Mouse (Mus musculus): ENCODE data around the gene Rft1. TPM values are rescaled to one million over a fixed set of nuclear protein-coding genes. Genes with fewer than 3 reads are reported as not detected.

Rft1 gene
- total RNA-seq, 2 experiments from 2014 or later, result 11.0 to 12.4 TPM

- intact Hi-C loops (cut with DNase I), result loop anchor here (5.0 kb wide), 1 partner anchor 62 kb away; no protein-coding TSS in a partner anchor
- DNase-seq (ENCODE audit: low spot score in 2 of 2), result no peak
Measured at GRCm38 (mm10) chr14:30654691-30655228, 600 bp downstream of the Rft1 start.

DNA sequence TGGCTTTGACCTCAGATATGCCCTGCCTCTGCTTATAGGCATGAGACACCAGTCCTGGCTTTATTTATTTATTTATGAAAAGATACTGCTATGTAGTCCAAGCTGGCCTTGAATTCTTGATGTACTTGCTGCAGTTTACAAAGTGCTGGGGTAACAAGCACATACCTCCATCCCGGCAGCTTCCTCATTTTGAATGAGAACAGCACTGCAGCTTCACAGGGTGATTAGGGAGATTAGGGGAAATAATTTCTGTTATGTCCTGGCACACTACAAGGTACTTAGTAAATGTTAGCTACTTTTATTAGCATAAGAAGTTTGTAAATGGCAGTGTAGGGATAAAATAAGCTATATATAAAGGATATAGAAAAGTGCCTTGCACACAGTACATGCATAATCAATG lies 1.4 kb downstream of the Rft1 start:
- intact Hi-C loops (cut with DNase I), result no loop called here
- DNase-seq (ENCODE audit: low spot score in 2 of 2), result no peak

DNA sequence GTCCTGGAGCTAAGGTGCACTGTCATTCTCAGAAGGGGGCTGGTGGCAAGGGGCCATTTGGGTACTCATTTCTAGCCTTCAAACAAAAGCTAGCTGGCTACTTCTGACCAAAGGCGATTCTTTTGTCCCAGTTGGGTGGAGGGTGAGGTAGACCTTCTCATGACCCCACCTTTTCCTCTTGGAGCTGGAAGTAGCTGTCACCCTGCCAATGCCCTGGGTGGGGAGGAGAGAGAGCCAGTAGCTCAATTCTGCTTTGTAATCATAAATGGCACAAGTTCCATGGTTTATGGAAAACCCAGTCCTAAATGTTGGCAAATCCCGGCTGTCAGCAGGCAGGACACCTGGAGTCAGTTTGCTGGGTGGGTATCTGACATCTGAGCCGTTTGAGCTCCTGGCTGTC lies 11.9 kb downstream of the Rft1 start:
- intact Hi-C loops (cut with DNase I), result no loop called here
- DNase-seq (ENCODE audit: low spot score in 2 of 2), result no peak

DNA sequence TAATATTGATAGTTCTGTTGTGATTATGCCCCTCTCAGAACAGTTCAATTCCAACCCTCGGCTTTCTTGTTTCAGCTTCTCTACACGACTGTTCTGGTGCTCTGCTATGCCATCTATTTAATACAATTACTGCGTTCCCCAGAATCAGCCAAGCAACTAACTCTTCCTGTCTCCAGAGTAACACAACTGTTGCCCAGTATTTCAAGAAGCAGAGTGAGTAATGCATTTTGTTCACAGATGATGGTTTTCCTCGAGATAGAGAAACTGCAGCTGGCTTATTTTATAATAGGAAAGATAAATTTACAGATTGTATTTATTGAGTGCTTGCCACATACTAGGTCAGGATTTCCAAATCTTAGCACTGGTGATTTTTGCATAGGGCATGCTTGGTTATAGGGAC lies 12.4 kb downstream of the Rft1 start:
- intact Hi-C loops (cut with DNase I), result no loop called here

GRCm38 (mm10) chr14:30670161-30670560 lies 16.0 kb downstream of the Rft1 start:
- intact Hi-C loops (cut with DNase I), result no loop called here
- DNase-seq (ENCODE audit: low spot score in 2 of 2), result no peak

More for the DNA sequence above, 12.4 kb downstream of the Rft1 start:
- DNase-seq (ENCODE audit: low spot score in 2 of 2), result peak in 1 of 2 experiments; percentile 54

GRCm38 (mm10) chr14:30671095-30671985 lies 17.2 kb downstream of the Rft1 start:
- DNase-seq (ENCODE audit: low spot score in 2 of 2), result peak in 1 of 2 experiments; percentile 36
- intact Hi-C loops (cut with DNase I), result no loop called here

DNA sequence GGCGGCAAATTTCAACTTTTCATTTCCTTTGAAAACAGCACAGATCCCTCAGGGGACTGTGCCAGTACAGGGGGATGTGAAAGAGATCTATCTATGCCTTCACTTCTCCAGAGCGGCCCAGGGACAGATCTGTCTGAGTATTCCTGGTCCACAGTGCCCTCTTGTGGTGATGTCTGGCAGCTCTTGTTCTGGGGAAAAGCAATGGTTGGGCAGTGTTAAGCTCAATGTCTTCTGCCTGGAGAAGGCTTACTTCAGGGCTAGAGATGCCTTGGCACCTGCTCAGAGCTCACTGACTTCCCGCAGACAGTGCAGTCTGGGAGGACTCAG lies 17.8 kb downstream of the Rft1 start:
- intact Hi-C loops (cut with DNase I), result loop anchor here (1.0 kb wide), 1 partner anchor 81 kb away; no protein-coding TSS in a partner anchor
- DNase-seq (ENCODE audit: low spot score in 2 of 2), result peak; percentile 95

GRCm38 (mm10) chr14:30674947-30675346 lies 20.8 kb downstream of the Rft1 start:
- intact Hi-C loops (cut with DNase I), result no loop called here
- DNase-seq (ENCODE audit: low spot score in 2 of 2), result no peak

DNA sequence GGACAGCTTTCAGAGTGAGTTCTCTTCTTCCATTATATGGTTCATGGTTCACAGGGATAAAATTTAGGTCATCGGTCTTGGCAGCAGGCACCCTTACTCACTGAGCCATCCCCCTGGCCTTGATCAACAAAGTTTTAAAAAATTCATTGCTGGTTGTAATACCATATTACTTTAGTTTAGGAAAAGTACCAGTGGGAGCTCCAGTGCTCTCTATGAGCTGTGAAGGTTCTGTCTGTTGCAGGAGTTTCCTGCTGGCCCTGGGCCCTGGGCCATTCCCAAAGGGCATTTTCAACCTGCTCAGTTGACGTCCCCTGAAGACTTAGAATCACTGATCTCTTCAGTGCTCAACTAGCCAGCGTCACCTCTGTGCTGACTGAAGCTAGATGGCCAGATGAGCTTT lies 28.0 kb downstream of the Rft1 start:
- intact Hi-C loops (cut with DNase I), result no loop called here
- DNase-seq (ENCODE audit: low spot score in 2 of 2), result no peak

DNA sequence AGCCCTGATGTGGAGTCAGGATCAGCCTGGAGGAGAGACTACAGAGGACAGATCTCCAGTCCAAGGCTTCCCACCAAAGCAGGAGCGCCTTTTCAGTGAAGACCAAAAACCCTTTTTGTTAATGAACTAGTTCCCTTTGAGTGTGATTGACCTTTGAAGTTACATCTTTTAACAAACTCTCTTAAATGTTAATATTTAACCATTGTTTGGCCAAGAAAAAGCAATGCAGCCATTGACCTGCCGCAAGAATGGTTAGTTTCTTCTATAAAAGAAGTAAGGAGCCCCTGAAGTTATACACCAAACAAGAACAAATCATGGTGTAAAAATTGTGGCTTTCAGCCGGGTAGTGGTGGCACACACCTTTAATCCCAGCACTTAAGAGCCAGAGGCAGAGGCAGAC lies 36.5 kb downstream of the Rft1 start:
- DNase-seq (ENCODE audit: low spot score in 2 of 2), result no peak
- intact Hi-C loops (cut with DNase I), result no loop called here

GRCm38 (mm10) chr14:30692439-30692838 lies 38.3 kb downstream of the Rft1 start:
- DNase-seq (ENCODE audit: low spot score in 2 of 2), result no peak
- intact Hi-C loops (cut with DNase I), result no loop called here

GRCm38 (mm10) chr14:30694786-30695185 lies 40.6 kb downstream of the Rft1 start:
- intact Hi-C loops (cut with DNase I), result no loop called here
- DNase-seq (ENCODE audit: low spot score in 2 of 2), result peak; percentile 22 to 58

GRCm38 (mm10) chr14:30695609-30696008 lies 41.4 kb downstream of the Rft1 start:
- intact Hi-C loops (cut with DNase I), result no loop called here

DNA sequence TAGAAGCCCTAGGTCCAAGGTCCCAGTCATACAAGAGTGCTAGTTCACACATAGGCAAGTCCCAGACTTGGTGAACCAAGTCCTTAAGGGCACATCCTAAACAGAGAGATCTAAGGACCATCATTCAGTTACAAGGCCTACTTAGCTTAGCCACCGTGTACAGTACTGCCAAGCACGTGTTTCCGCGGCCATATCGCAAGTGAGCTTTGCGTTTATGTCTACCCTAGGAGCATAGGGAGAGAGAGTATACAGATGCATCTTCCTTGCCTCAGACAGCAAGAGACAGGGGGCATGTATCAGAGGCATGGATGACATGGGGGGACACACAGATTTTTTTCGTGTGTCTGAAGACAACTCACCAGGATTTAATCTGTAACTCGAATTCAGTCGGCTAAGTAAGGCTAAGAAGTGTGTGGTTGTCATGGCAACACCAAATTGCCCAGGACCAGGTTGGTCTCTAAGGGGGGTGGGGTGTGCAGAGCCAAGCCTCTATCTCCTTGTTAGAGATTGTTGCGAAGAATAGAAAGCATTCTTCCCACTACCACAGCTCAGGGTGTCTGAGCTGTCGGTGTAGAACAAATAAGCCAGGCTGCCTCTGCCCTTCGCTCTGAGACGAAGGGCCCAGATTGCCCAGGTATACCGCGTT lies 43.4 kb downstream of the Rft1 start:
- intact Hi-C loops (cut with DNase I), result no loop called here
- peak; percentile 33 to 80 for DNase-seq (ENCODE audit: low spot score in 2 of 2)

More at GRCm38 (mm10) chr14:30695609-30696008, 41.4 kb downstream of the Rft1 start:
- peak; percentile 81 to 87 for DNase-seq (ENCODE audit: low spot score in 2 of 2)

DNA sequence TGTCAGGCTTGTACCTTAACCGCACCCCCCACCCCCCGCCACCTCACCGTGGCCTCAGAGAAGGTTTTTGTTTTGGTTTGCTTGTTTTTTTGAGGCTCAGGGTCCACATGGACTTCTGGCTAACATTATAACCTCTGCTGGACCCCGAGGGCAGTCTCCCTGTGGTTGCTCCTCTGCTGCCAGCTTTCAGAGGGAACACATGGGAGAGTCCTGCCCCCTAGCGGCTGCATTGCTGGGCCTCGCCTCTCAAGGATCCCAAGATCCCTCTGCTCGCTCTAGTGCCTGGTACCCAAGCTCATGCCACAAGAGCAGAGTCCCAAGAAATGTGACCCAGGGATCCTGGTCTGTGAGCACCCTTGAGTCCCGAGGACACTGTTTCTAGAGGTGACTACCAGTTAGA lies 45.5 kb downstream of the Rft1 start:
- intact Hi-C loops (cut with DNase I), result no loop called here
- DNase-seq (ENCODE audit: low spot score in 2 of 2), result peak; percentile 44 to 54

DNA sequence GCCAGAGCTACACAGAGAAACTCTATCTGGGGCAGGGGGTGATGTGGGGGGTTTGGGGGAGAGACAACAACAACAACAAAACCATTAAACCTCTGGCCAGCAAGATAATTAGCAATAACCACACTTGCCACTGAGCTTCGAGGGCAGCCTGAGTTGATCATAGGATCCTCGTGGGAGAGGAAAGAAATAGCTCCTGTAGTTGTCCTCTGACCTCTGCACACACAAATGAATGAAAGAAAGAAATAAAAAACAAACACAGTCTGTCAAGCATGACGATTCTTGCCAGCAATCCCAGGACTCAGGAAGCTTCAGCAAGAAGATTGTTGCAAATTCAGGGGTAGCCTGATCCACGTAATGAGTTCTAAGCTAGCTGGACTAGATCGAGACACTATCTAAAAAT lies 48.4 kb downstream of the Rft1 start:
- DNase-seq (ENCODE audit: low spot score in 2 of 2), result no peak
- intact Hi-C loops (cut with DNase I), result no loop called here

DNA sequence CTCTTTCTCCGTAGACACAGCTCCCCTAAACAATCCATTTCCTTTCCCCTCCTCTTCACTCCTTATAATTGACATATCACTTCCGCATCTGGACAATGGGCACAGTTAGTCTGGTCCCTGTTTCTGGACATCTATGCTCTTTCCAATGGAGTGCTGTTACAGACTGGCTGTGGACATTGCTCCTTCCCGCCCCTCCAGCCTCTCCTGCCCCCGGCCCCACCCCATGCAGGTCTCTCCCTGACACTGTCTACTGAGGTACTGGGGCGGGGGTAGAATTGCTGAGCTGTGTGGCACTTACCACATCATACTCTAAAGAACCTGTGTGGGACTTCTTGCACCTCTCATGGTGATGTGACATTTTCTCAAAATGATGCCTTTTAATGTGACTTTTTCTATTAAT lies 48.9 kb downstream of the Rft1 start:
- intact Hi-C loops (cut with DNase I), result no loop called here
- no peak for DNase-seq (ENCODE audit: low spot score in 2 of 2)

DNA sequence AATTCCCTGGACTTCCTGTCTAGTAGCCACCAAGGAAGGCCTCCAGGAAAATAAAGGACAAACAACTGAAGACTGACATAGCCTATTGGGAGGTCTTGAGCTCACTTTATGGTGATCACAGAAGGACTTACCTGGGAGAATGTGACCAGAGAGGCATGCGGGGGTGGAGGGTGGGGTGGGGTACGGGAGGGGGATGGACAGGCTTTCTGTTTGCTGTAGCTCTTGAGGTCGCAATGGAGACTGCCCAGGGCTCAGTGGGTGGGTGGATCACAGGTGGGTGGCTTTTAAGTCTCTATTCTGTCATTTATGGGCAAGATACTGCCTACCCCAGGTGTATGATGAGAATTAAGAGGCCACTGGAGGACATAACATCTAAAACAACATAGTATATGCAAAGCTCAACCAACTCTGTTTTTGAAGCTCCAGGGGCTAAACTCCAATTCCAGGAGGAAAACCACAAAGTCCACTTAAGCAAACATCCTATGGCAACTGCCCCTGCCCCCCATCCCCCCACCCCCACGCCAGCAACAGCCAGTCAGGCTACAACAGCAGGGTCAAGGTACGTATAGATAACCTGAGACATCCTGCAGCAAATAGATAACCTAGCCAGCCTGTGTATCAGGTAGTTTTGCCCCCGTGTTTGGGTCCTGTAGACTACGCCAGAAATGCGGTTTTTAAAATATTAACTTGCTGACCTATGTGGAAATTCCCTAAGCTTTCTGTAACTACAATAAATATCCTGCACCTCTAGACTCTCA lies 50.1 kb downstream of the Rft1 start:
- intact Hi-C loops (cut with DNase I), result no loop called here
- DNase-seq (ENCODE audit: low spot score in 2 of 2), result no peak

GRCm38 (mm10) chr14:30711892-30712291 lies 57.7 kb downstream of the Rft1 start:
- DNase-seq (ENCODE audit: low spot score in 2 of 2), result no peak
- intact Hi-C loops (cut with DNase I), result loop anchor here (10.0 kb wide), 1 partner anchor 63 kb away; no protein-coding TSS in a partner anchor

- intact Hi-C loops (cut with DNase I), result loop anchor here (10.0 kb wide), 1 partner anchor 61 kb away; no protein-coding TSS in a partner anchor
- no peak for DNase-seq (ENCODE audit: low spot score in 2 of 2)
Measured at GRCm38 (mm10) chr14:30713769-30714168, 59.6 kb downstream of the Rft1 start.

Data from left cerebral cortex, postnatal 14 days (tissue).